Mouse (Mus musculus) lung, embryonic 16.5 days (tissue): ENCODE measurements around the gene Vmn1r222. TPM values are rescaled to one million over a fixed set of nuclear protein-coding genes. Genes with fewer than 3 reads are reported as not detected.
"Not testable (repeated sequence)": the region's sequence is repeated elsewhere in the genome, so short reads cannot be mapped to it uniquely, and the experiment has no call there.

ENCODE experiments used
- ATAC-seq: fragments of 200-750 bp; cut with Nextera tagmentation; 2 replicates; pipeline ENCODE4 v1.8.0; 2017; ENCODE audit warnings: low read depth, mild to moderate bottlenecking, moderate library complexity
- H3K27ac ChIP-seq: fragments of 300-500 bp; sonication (generic); 2 replicates; pipeline ENCODE4 v1.5.1; 2014; ENCODE audit warnings: mild to moderate bottlenecking, control low read depth, low read length
- H3K27me3 ChIP-seq: fragments of 300-500 bp; sonication (generic); 2 replicates; pipeline ENCODE4 v1.6.1; 2014; ENCODE audit warnings: low read depth, low read length, mixed read lengths; ENCODE audit not compliant: control insufficient read depth, insufficient read depth
- H3K36me3 ChIP-seq: fragments of 300-500 bp; sonication (generic); 2 replicates; pipeline ENCODE4 v1.6.1; 2014; ENCODE audit warnings: low read length; ENCODE audit not compliant: control insufficient read depth, insufficient read depth
- H3K4me1 ChIP-seq: fragments of 300-500 bp; sonication (generic); replicated peaks from 2 replicates; pipeline ENCODE4 v1.6.1; 2014; ENCODE audit warnings: low read length, mixed read lengths; ENCODE audit not compliant: control insufficient read depth, insufficient read depth
- H3K4me2 ChIP-seq: fragments of 300-500 bp; sonication (generic); 2 replicates; pipeline ENCODE4 v1.6.1; 2014; ENCODE audit warnings: low read depth, low read length, control low read depth
- H3K4me3 ChIP-seq: fragments of 300-500 bp; sonication (generic); 2 replicates; pipeline ENCODE4 v1.5.1; 2014; ENCODE audit warnings: mild to moderate bottlenecking, low read length, control low read depth
- H3K9ac ChIP-seq: fragments of 300-500 bp; sonication (generic); 2 replicates; pipeline ENCODE4 v1.6.1; 2014; ENCODE audit warnings: low read length, control low read depth
- H3K9me3 ChIP-seq: fragments of 300-500 bp; sonication (generic); 2 replicates; pipeline ENCODE4 v1.6.1; 2016; ENCODE audit warnings: low read length; ENCODE audit not compliant: control insufficient read depth
- WGBS: fragments of 180-500 bp; shearing (Covaris S2); extraction: QIAGEN DNeasy Blood & Tissue Kit; methylation state at CpG from one replicate; pipeline ENCODE4 v1.1.7; 2014; 5-methylcytosine and 5-hydroxymethylcytosine counted together
- polyA plus RNA-seq: library from polyadenylated mRNA; unstranded; fragments of >200 nt; fragmentation: Nextera tagmentation; extraction: Ambion mirVana; gene quantifications from 2 replicates; pipeline ENCODE4 v1.2.1, GENCODE M21; 2015

Gene Vmn1r222
- polyA plus RNA-seq, 1 experiment from 2014 or later, result not detected

DNA sequence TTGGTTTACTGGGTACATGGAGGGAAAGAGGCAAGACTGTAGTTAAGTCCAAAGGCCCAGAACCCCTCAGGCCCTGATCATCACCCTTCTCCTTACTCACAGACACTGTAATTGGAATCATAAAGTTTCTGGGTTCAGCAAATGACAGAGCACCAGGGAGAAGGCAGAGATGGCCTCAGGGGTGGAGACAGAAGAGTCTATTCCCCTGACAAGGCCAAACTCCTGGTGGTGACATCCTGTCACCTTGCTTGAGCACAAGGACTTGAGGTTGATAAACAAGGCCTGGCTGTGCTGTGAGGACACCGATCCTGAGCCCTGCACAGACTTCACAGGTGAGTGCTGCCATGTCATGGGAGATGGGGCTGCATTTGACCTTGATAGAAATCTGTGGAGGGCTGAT lies 11.1 kb upstream of the Vmn1r222 start, which contains the start of gene Vmn1r223:
Vmn1r223 (plus strand) TSS at position 301 of the 400 bp plus-strand sequence.
- not testable (repeated sequence) for H3K4me1 ChIP-seq, H3K27me3 ChIP-seq, H3K36me3 ChIP-seq, H3K4me2 ChIP-seq, H3K9ac ChIP-seq, H3K9me3 ChIP-seq, ATAC-seq, H3K27ac ChIP-seq, H3K4me3 ChIP-seq
- 79% methylated on average over 1 of the region's 1 CpGs for WGBS

DNA sequence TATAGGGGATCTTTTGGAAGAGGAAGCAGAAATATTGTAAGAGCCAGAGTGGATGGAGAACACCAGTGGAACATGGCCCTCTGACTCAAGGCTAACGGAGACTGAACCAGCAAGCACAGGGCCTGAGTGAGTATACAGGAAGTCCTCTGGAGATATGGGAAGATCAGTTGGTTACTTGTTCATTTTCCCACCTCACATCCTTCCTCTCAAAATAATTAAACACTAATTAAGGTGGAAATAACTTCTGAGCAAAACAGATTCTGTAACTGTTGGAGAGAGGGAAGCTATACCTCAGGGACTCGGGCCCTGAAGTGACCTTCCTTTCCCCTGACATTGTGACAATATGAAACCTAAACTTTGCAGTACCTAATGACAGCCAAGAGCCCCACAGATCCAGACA lies 21.9 kb downstream of the Vmn1r222 start, which contains the start of gene Vmn1r221:
Vmn1r221 (plus strand) TSS at position 301 of the 400 bp plus-strand sequence.
- H3K4me2 ChIP-seq, H3K27ac ChIP-seq, H3K36me3 ChIP-seq, ATAC-seq, H3K9me3 ChIP-seq, H3K4me3 ChIP-seq, H3K4me1 ChIP-seq, H3K9ac ChIP-seq, H3K27me3 ChIP-seq: not testable (repeated sequence)
- WGBS, result 69% methylated on average over 2 of the region's 2 CpGs

DNA sequence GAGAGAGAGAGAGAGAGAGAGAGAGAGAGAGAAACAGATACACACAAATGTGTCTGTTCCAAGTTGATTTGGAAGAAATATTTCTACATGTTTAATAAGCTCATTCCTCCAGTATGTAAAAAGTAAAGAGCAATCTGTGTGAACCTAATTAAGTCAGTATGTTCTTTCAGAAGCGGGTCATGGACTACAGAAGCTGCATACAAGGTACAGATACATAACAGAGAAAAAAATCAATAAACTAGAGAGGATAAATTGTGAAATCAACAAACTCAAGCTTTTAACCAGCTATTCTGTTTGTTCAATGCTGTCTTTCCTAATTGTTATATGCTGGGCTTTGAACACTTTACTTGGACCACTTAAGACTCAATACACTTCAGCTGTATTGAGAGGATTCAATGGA lies 31.9 kb downstream of the Vmn1r222 start:
- H3K9me3 ChIP-seq, ATAC-seq, H3K9ac ChIP-seq, H3K4me3 ChIP-seq, H3K4me1 ChIP-seq, H3K4me2 ChIP-seq, H3K27ac ChIP-seq, H3K27me3 ChIP-seq, H3K36me3 ChIP-seq: not testable (repeated sequence)
- 64% methylated on average over 1 of the region's 1 CpGs for WGBS

DNA sequence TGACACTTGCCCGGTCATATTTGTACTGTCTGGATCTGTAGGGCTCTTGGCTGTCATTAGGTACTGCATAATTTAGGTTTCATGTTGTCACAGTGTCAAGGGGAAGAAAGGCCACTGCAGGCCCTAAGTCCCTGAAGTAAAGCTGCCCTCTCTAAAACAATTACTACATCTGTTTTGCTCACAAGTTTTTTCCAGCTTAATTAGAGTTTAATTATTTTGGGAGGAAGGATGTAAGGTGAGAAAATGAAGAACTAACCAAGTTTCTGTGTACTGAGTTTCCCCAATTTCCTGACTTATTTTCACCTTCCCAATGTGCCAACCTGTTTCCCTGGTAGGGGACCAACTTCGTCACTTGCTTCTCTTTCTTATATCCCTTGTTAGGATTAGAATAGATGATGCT lies 47.9 kb downstream of the Vmn1r222 start, which contains the start of gene Vmn1r220:
Vmn1r220 (minus strand) TSS at position 101 of the 400 bp plus-strand sequence.
- no peak within 1 kb of the TSS for H3K4me2 ChIP-seq
- no peak within 1 kb of the TSS for H3K9ac ChIP-seq
- H3K36me3 ChIP-seq, result no peaks in the 10 kb centered on the region
- no peaks in the 10 kb centered on the region for H3K4me1 ChIP-seq
- H3K27me3 ChIP-seq, result no peaks in the 10 kb centered on the region
- no peak within 1 kb of the TSS for H3K4me3 ChIP-seq
- whole genome bisulfite sequencing, result 78% methylated on average over 2 of the region's 2 CpGs
- ATAC-seq, result no peak
- no peaks in the 10 kb centered on the region for H3K9me3 ChIP-seq
- H3K27ac ChIP-seq, result no peak within 1 kb of the TSS

Other genes with a start within 250 kb of the Vmn1r222 start
- not detected in 2 replicates for gene Vmn1r213, start 228.3 kb downstream of the Vmn1r222 start, polyA plus RNA-seq
- not detected in 2 replicates for gene Vmn1r214, start 205.5 kb downstream of the Vmn1r222 start, polyA plus RNA-seq
- gene Vmn1r215, start 167.9 kb downstream of the Vmn1r222 start, polyA plus RNA-seq, result not detected in 2 replicates
- gene Vmn1r217, start 117.7 kb downstream of the Vmn1r222 start, polyA plus RNA-seq, result not detected in 2 replicates
- not detected in 2 replicates for gene Vmn1r218, start 102.8 kb downstream of the Vmn1r222 start, polyA plus RNA-seq
- gene Vmn1r219, start 76.6 kb downstream of the Vmn1r222 start, polyA plus RNA-seq, result not detected in 2 replicates
- gene Vmn1r220, start 48.0 kb downstream of the Vmn1r222 start, polyA plus RNA-seq, result not detected in 2 replicates
- not detected in 2 replicates for gene Vmn1r221, start 21.8 kb downstream of the Vmn1r222 start, polyA plus RNA-seq
- not detected in 2 replicates for gene Vmn1r223, start 11.2 kb upstream of the Vmn1r222 start, polyA plus RNA-seq
- 56.0 and 56.3 TPM in 2 replicates for gene Zfp322a, start 133.3 kb upstream of the Vmn1r222 start, polyA plus RNA-seq
- 11.8 and 12.3 TPM in 2 replicates for gene Abt1, start 187.9 kb upstream of the Vmn1r222 start, polyA plus RNA-seq
- gene Btn1a1, start 230.0 kb upstream of the Vmn1r222 start, polyA plus RNA-seq, result 0.06 and 0.10 TPM in 2 replicates